9 mouse cellular contexts compared by ENCODE assay signal in genomic region chr11:31874071-31874470, GRCm38 (mm10). TPM values are rescaled to one million over a fixed set of nuclear protein-coding genes. Genes with fewer than 3 reads are reported as not detected.
DNase-seq lines count a peak whose midpoint lies in the region; ATAC-seq and TF ChIP-seq lines count a peak whose summit lies in the region.
"Had no signal": no experiment of that assay in that cellular context is flagged by ENCODE, and none has a peak within 500 bp of the region (broad histone marks: within the 10 kb centered on the region; RNA-seq: fewer than 3 reads in every experiment).

No protein-coding gene starts in this region.

- peaks cover 5% of the 10 kb centered on the region for H3K36me3 ChIP-seq in heart, embryonic 13.5 days
- H3K36me3 ChIP-seq in G1E (replicated peaks) = peaks cover 8% of the 10 kb centered on the region
- H3K36me3 ChIP-seq in forebrain, embryonic 16.5 days (ENCODE audit: control insufficient read depth, insufficient read depth) = no peaks in the 10 kb centered on the region
- peaks cover 22% of the 10 kb centered on the region for H3K36me3 ChIP-seq in liver, postnatal 0 days (replicated peaks; ENCODE audit: insufficient read depth, low read length)

- no peak for DNase-seq in heart, adult 9 months (ENCODE audit: low spot score in 2 of 2)
- DNase-seq in G1E (ENCODE audit: low spot score) = no peak
- DNase-seq in liver, postnatal 0 days = no peak
- no peak for DNase-seq in urinary bladder, postnatal 14 days (ENCODE audit: low spot score)
- no peak for DNase-seq in right cerebral cortex, postnatal 36 days (ENCODE audit: low spot score in 2 of 2)
- no peak for DNase-seq in lung, postnatal 4 days
- DNase-seq: adrenal gland, postnatal 10 days had no signal

- peak overlapping the region; percentile 91 for H3K4me3 ChIP-seq in heart, embryonic 13.5 days
- H3K4me3 ChIP-seq in G1E (ENCODE audit: low read depth, low read length) = peak overlapping the region; percentile 31; the same call in 1 of the 2 replicates
- H3K4me3 ChIP-seq in forebrain, embryonic 16.5 days (replicated peaks; ENCODE audit: low read length) = peak overlapping the region; percentile 41
- peak overlapping the region; percentile 99 for H3K4me3 ChIP-seq in liver, postnatal 0 days (ENCODE audit: low read depth, low read length)

- peak overlapping the region; percentile 87 for H3K4me2 ChIP-seq in heart, embryonic 13.5 days
- H3K4me2 ChIP-seq in forebrain, embryonic 16.5 days (ENCODE audit: low read length) = peak overlapping the region; percentile 84
- H3K4me2 ChIP-seq in liver, postnatal 0 days (ENCODE audit: low read depth, low read length) = peak overlapping the region; percentile 78

- no peaks in the 10 kb centered on the region for H3K9me3 ChIP-seq in heart, embryonic 13.5 days
- no peaks in the 10 kb centered on the region for H3K9me3 ChIP-seq in G1E (replicated peaks)
- no peaks in the 10 kb centered on the region for H3K9me3 ChIP-seq in forebrain, embryonic 16.5 days (ENCODE audit: control insufficient read depth, low read length)
- no peaks in the 10 kb centered on the region for H3K9me3 ChIP-seq in liver, postnatal 0 days (ENCODE audit: low read length)

- TF ChIP-seq EP300 in liver, postnatal 0 days (IDR thresholded peaks at IDR 0.05; ENCODE audit: low read depth) = peak; percentile 6; the same call in 1 of the 2 replicates

- 37% methylated on average over 2 of the region's 2 CpGs for WGBS in heart, embryonic 13.5 days
- 68% methylated on average over 2 of the region's 2 CpGs for WGBS in forebrain, embryonic 16.5 days
- 42% methylated on average over 2 of the region's 2 CpGs for WGBS in liver, postnatal 0 days (ENCODE audit: insufficient replicate concordance)

- no peak for ATAC-seq in heart, embryonic 13.5 days (ENCODE audit: extremely low read depth, insufficient number of reproducible peaks, low FRiP score, low TSS enrichment)
- no peak for ATAC-seq in G1E (ENCODE audit: extremely low read depth, insufficient number of reproducible peaks, low FRiP score, poor library complexity, severe bottlenecking)
- ATAC-seq in forebrain, embryonic 16.5 days = no peak
- ATAC-seq in liver, postnatal 0 days = no peak

- no peaks in the 10 kb centered on the region for H3K27me3 ChIP-seq in heart, embryonic 13.5 days (replicated peaks)
- no peaks in the 10 kb centered on the region for H3K27me3 ChIP-seq in G1E (ENCODE audit: insufficient read depth, low read length)
- no peaks in the 10 kb centered on the region for H3K27me3 ChIP-seq in forebrain, embryonic 16.5 days (replicated peaks; ENCODE audit: control insufficient read depth, insufficient read depth, low read length)
- no peaks in the 10 kb centered on the region for H3K27me3 ChIP-seq in liver, postnatal 0 days (ENCODE audit: insufficient read depth, low read length)

- TF ChIP-seq CTCF in G1E (IDR thresholded peaks at IDR 0.05; ENCODE audit: low read depth, low read length) = no peak
- no peak for TF ChIP-seq CTCF in liver, postnatal 0 days (IDR thresholded peaks at IDR 0.05; ENCODE audit: low read depth)

- H3K27ac ChIP-seq in heart, embryonic 13.5 days (replicated peaks) = peak overlapping the region; percentile 12; the same call in 1 of the 2 replicates
- no peak overlapping the region for H3K27ac ChIP-seq in forebrain, embryonic 16.5 days (ENCODE audit: low read length)
- peak overlapping the region; percentile 56 for H3K27ac ChIP-seq in liver, postnatal 0 days (ENCODE audit: low read depth)

- H3K9ac ChIP-seq in heart, embryonic 13.5 days = peak overlapping the region; percentile 87
- no peak overlapping the region for H3K9ac ChIP-seq in forebrain, embryonic 16.5 days (replicated peaks; ENCODE audit: low read depth, low read length)
- H3K9ac ChIP-seq in liver, postnatal 0 days (replicated peaks) = peak overlapping the region; percentile 47

- peaks cover 38% of the 10 kb centered on the region for H3K4me1 ChIP-seq in heart, embryonic 13.5 days
- H3K4me1 ChIP-seq in G1E (ENCODE audit: insufficient read depth, low read depth, low read length) = peaks cover 26% of the 10 kb centered on the region
- H3K4me1 ChIP-seq in forebrain, embryonic 16.5 days (replicated peaks; ENCODE audit: control insufficient read depth, insufficient read depth, low read length) = peaks cover 19% of the 10 kb centered on the region
- peaks cover 16% of the 10 kb centered on the region; the same call in 1 of the 2 replicates for H3K4me1 ChIP-seq in liver, postnatal 0 days (ENCODE audit: insufficient read depth)

RNA-seq across cellular contexts. Expression of gene Cpeb4, which starts 2.1 kb away (rescaled TPM):
- 6.2 and 6.7 TPM in 2 replicates for polyA plus RNA-seq in heart, embryonic 13.5 days (2015; fragmentation: Nextera tagmentation; extraction: Ambion mirVana)
- 57.4 and 84.2 TPM in 2 replicates for total RNA-seq in G1E (2014; fragmentation: Nextera tagmentation)
- total RNA-seq in G1E (2017) = 27.6 and 30.4 TPM in 2 replicates
- polyA plus RNA-seq in G1E (2012) = 3.8 and 5.6 TPM in 2 replicates
- polyA plus RNA-seq in forebrain, embryonic 16.5 days (2015; fragmentation: Nextera tagmentation; extraction: Ambion mirVana) = 20.8 and 21.3 TPM in 2 replicates
- 7.0 and 10.0 TPM in 2 replicates for polyA plus RNA-seq in liver, postnatal 0 days (2015; fragmentation: Nextera tagmentation; extraction: Ambion mirVana)

Comparison
In these comparisons a context has a peak if more than half of its experiments do, and no peak if none do; other contexts are left out.
1. H3K4me3 ChIP-seq: peak in every context shown above with its lines; median percentile 99 in liver, postnatal 0 days; 91 in heart, embryonic 13.5 days; 41 in forebrain, embryonic 16.5 days; 31 in G1E.